Mouse (Mus musculus) C2C12 (cell line): ENCODE measurements around the gene A830031A19Rik. TPM values are rescaled to one million over a fixed set of nuclear protein-coding genes. Genes with fewer than 3 reads are reported as not detected.

Source experiments
- H3K27me3 ChIP-seq: one replicate; pipeline ENCODE4 v1.6.1; 2011; ENCODE audit not compliant: control insufficient read depth, insufficient read depth, insufficient read length
- H3K36me3 ChIP-seq: one replicate; pipeline ENCODE4 v1.6.1; 2011; ENCODE audit not compliant: control insufficient read depth, insufficient read depth
- H3K4me3 ChIP-seq: one replicate; pipeline ENCODE4 v1.5.1; 2011; ENCODE audit warnings: mild to moderate bottlenecking, control low read depth; ENCODE audit not compliant: poor library complexity, insufficient read depth, severe bottlenecking
- H3K79me2 ChIP-seq: one replicate; pipeline ENCODE4 v1.6.1; 2011; ENCODE audit not compliant: control insufficient read depth, insufficient read depth
- H3K79me3 ChIP-seq: one replicate; pipeline ENCODE4 v1.6.1; 2011; ENCODE audit warnings: low read depth, control low read depth
- H3ac ChIP-seq: one replicate; pipeline ENCODE3; 2011; ENCODE audit warnings: low read depth; ENCODE audit not compliant: control insufficient read depth, insufficient read length
- CEBPB ChIP-seq: IDR thresholded peaks from one replicate; pipeline ENCODE4 v1.6.1; 2011; ENCODE audit warnings: low read depth, mild to moderate bottlenecking, control low read depth, moderate library complexity
- CTCF ChIP-seq: IDR thresholded peaks from one replicate; pipeline ENCODE4 v1.5.1; 2011; ENCODE audit not compliant: control insufficient read depth, insufficient read depth, insufficient read length
- FOSL1 ChIP-seq: IDR thresholded peaks from one replicate; pipeline ENCODE4 v1.8.0; 2011; ENCODE audit warnings: mild to moderate bottlenecking, low read length; ENCODE audit not compliant: poor library complexity, insufficient read depth, severe bottlenecking
- MAX ChIP-seq: IDR thresholded peaks from one replicate; pipeline ENCODE4 v1.6.1; 2011; ENCODE audit warnings: mild to moderate bottlenecking, control low read depth
- MYOD1 ChIP-seq: IDR thresholded peaks from one replicate; pipeline ENCODE4 v1.6.1; 2011; ENCODE audit warnings: low read depth; ENCODE audit not compliant: control insufficient read depth, insufficient read length
- MYOG ChIP-seq: IDR thresholded peaks from one replicate; pipeline ENCODE4 v1.6.1; 2011; ENCODE audit not compliant: control insufficient read depth, insufficient read length; ENCODE audit errors: extremely low read depth
- USF1 ChIP-seq: IDR thresholded peaks from one replicate; pipeline ENCODE4 v1.6.1; 2011; ENCODE audit warnings: low read depth, mild to moderate bottlenecking, control low read depth, moderate library complexity
- polyA plus RNA-seq: library from polyadenylated mRNA; unstranded; fragments of >200 nt; fragmentation: generic; extraction: Trizol; gene quantifications from one replicate; pipeline ENCODE4 v1.2.1, GENCODE M21; 2012; ENCODE audit warnings: missing spikeins

The A830031A19Rik gene
- polyA plus RNA-seq, 1 experiment = not detected

GRCm38 (mm10) chr11:24103128-24103742, 28.4 kb upstream of the A830031A19Rik start:
- Histone ChIP-seq H3K79me3 (no peaks in the 10 kb centered on the region), H3K27me3 (no peaks in the 10 kb centered on the region), H3K79me2 (no peaks in the 10 kb centered on the region), H3K36me3 (no peaks in the 10 kb centered on the region), H3ac (no peak overlapping the region), H3K4me3 (no peak overlapping the region)
- TF ChIP-seq MYOG (no peak), MYOD1 (no peak), CTCF (no peak), CEBPB (no peak), USF1 (no peak), MAX (no peak), FOSL1 (no peak)

GRCm38 (mm10) chr11:24102372-24102771, 27.5 kb upstream of the A830031A19Rik start:
- no peaks in the 10 kb centered on the region for H3K79me2 ChIP-seq
- no peak overlapping the region for H3K4me3 ChIP-seq
- no peak overlapping the region for H3ac ChIP-seq
- no peaks in the 10 kb centered on the region for H3K79me3 ChIP-seq
- TF ChIP-seq USF1 (no peak), CEBPB (no peak), MYOG (no peak), FOSL1 (no peak), MYOD1 (no peak), CTCF (no peak), MAX (no peak)
- H3K27me3 ChIP-seq = no peaks in the 10 kb centered on the region
- H3K36me3 ChIP-seq = no peaks in the 10 kb centered on the region

- no peaks in the 10 kb centered on the region for H3K79me2 ChIP-seq
- TF ChIP-seq USF1 (no peak), CEBPB (no peak), CTCF (no peak), MYOG (no peak), MAX (no peak)
- no peaks in the 10 kb centered on the region for H3K36me3 ChIP-seq
- H3ac ChIP-seq = no peak overlapping the region
- H3K4me3 ChIP-seq = no peak overlapping the region
- no peaks in the 10 kb centered on the region for H3K79me3 ChIP-seq
- no peaks in the 10 kb centered on the region for H3K27me3 ChIP-seq
Measured at GRCm38 (mm10) chr11:24101625-24102024, 26.8 kb upstream of the A830031A19Rik start.

- Histone ChIP-seq H3K4me3 (no peak overlapping the region), H3K79me3 (no peaks in the 10 kb centered on the region), H3ac (no peak overlapping the region), H3K79me2 (no peaks in the 10 kb centered on the region), H3K36me3 (no peaks in the 10 kb centered on the region), H3K27me3 (no peaks in the 10 kb centered on the region)
- no peak for TF ChIP-seq MAX
- TF ChIP-seq USF1 = no peak
- no peak for TF ChIP-seq MYOG
- TF ChIP-seq CEBPB = no peak
- TF ChIP-seq FOSL1 = no peak
- no peak for TF ChIP-seq CTCF
- TF ChIP-seq MYOD1 = no peak
Measured at GRCm38 (mm10) chr11:24100449-24101070, 25.7 kb upstream of the A830031A19Rik start.

GRCm38 (mm10) chr11:24099886-24100293, 25.0 kb upstream of the A830031A19Rik start:
- TF ChIP-seq MAX = no peak
- TF ChIP-seq CEBPB = no peak
- TF ChIP-seq USF1 = no peak
- no peak for TF ChIP-seq MYOD1
- no peaks in the 10 kb centered on the region for H3K27me3 ChIP-seq

GRCm38 (mm10) chr11:24099215-24099614, 24.4 kb upstream of the A830031A19Rik start:
- no peak for TF ChIP-seq FOSL1
- TF ChIP-seq MYOD1 = no peak
- TF ChIP-seq USF1 = no peak
- no peak for TF ChIP-seq CTCF
- no peak for TF ChIP-seq MAX
- TF ChIP-seq MYOG = no peak
- H3K79me3 ChIP-seq = no peaks in the 10 kb centered on the region
- H3K27me3 ChIP-seq = no peaks in the 10 kb centered on the region
- H3ac ChIP-seq = no peak overlapping the region
- no peaks in the 10 kb centered on the region for H3K36me3 ChIP-seq
- H3K79me2 ChIP-seq = no peaks in the 10 kb centered on the region
- no peak overlapping the region for H3K4me3 ChIP-seq

More at GRCm38 (mm10) chr11:24099886-24100293, 25.0 kb upstream of the A830031A19Rik start:
- no peaks in the 10 kb centered on the region for H3K79me3 ChIP-seq
- H3ac ChIP-seq = no peak overlapping the region
- H3K36me3 ChIP-seq = no peaks in the 10 kb centered on the region
- H3K4me3 ChIP-seq = no peak overlapping the region
- no peaks in the 10 kb centered on the region for H3K79me2 ChIP-seq
